Mouse (Mus musculus) myocyte (in vitro differentiated cells): ENCODE measurements around the gene Psmd1. TPM values are rescaled to one million over a fixed set of nuclear protein-coding genes. Genes with fewer than 3 reads are reported as not detected.

ENCODE experiments used
- H3K27me3 ChIP-seq: one replicate; pipeline ENCODE4 v1.6.1; 2011; ENCODE audit not compliant: control insufficient read depth, insufficient read depth, insufficient read length
- H3K36me3 ChIP-seq: one replicate; pipeline ENCODE4 v1.6.1; 2011; ENCODE audit not compliant: control insufficient read depth, insufficient read depth
- H3K4me2 ChIP-seq: one replicate; pipeline ENCODE4 v1.6.1; 2011; ENCODE audit warnings: low read depth, control low read depth
- H3K4me3 ChIP-seq: one replicate; pipeline ENCODE4 v1.5.1; 2011; ENCODE audit warnings: mild to moderate bottlenecking, control low read depth, moderate library complexity
- H3K79me2 ChIP-seq: one replicate; pipeline ENCODE4 v1.6.1; 2011; ENCODE audit not compliant: control insufficient read depth, insufficient read depth
- H3ac ChIP-seq: one replicate; pipeline ENCODE4 v1.6.1; 2011; ENCODE audit not compliant: control insufficient read depth, insufficient read length
- CEBPB ChIP-seq: IDR thresholded peaks from 2 replicates; pipeline ENCODE4 v1.6.1; 2011; ENCODE audit warnings: mild to moderate bottlenecking, moderate library complexity; ENCODE audit not compliant: poor library complexity, insufficient read depth, severe bottlenecking
- E2F4 ChIP-seq: IDR thresholded peaks from one replicate; pipeline ENCODE4 v1.6.1; 2011; ENCODE audit warnings: mild to moderate bottlenecking, control low read depth, moderate library complexity; ENCODE audit not compliant: insufficient read depth
- MAX ChIP-seq: IDR thresholded peaks from one replicate; pipeline ENCODE4 v1.6.1; 2011; ENCODE audit warnings: low read depth, mild to moderate bottlenecking, control low read depth
- MYOD1 ChIP-seq, 3 experiments: IDR thresholded peaks; one replicate each; pipeline ENCODE4 v1.6.1; 2011; ENCODE audit warnings: control low read depth in 2 of 3, low read depth in 2 of 3, mild to moderate bottlenecking in 2 of 3, moderate library complexity in 1 of 3; ENCODE audit not compliant: insufficient read length in 2 of 3, control insufficient read depth in 1 of 3
- MYOG ChIP-seq, 3 experiments: IDR thresholded peaks; one replicate each; pipeline ENCODE4 v1.6.1; 2011; ENCODE audit warnings: control low read depth in 2 of 3, low read depth in 2 of 3, mild to moderate bottlenecking in 2 of 3; ENCODE audit not compliant: insufficient read length in 2 of 3, control insufficient read depth in 1 of 3, insufficient read depth in 1 of 3
- POLR2A ChIP-seq: IDR thresholded peaks from one replicate; pipeline ENCODE4 v1.6.1; 2011; ENCODE audit warnings: low read depth, mild to moderate bottlenecking, control low read depth, moderate library complexity; ENCODE audit not compliant: insufficient read length
- POLR2AphosphoS2 ChIP-seq: IDR thresholded peaks from one replicate; pipeline ENCODE4 v1.6.1; 2011; ENCODE audit warnings: low read depth, control low read depth; ENCODE audit not compliant: insufficient read length
- REST ChIP-seq: IDR thresholded peaks from one replicate; pipeline ENCODE4 v1.6.1; 2011; ENCODE audit warnings: mild to moderate bottlenecking, control low read depth, moderate library complexity; ENCODE audit not compliant: insufficient read depth, insufficient read length
- SRF ChIP-seq: IDR thresholded peaks from one replicate; pipeline ENCODE4 v1.6.1; 2011; ENCODE audit warnings: low read depth; ENCODE audit not compliant: control insufficient read depth, insufficient read length
- TCF12 ChIP-seq: IDR thresholded peaks from one replicate; pipeline ENCODE4 v1.6.1; 2011; ENCODE audit warnings: mild to moderate bottlenecking, control low read depth; ENCODE audit not compliant: poor library complexity, insufficient read depth, severe bottlenecking
- TCF3 ChIP-seq: IDR thresholded peaks from one replicate; pipeline ENCODE4 v1.6.1; 2011; ENCODE audit warnings: low read depth, control low read depth; ENCODE audit not compliant: insufficient read length
- USF1 ChIP-seq: IDR thresholded peaks from one replicate; pipeline ENCODE4 v1.6.1; 2011; ENCODE audit warnings: low read depth, mild to moderate bottlenecking, control low read depth, moderate library complexity
- polyA plus RNA-seq: library from polyadenylated mRNA; unstranded; fragments of >200 nt; fragmentation: generic; extraction: Trizol; gene quantifications from one replicate; pipeline ENCODE4 v1.2.1, GENCODE M21; 2012; ENCODE audit warnings: missing spikeins

The Psmd1 gene
- polyA plus RNA-seq, 1 experiment = 97.2 TPM

- no peak overlapping the region for H3K4me2 ChIP-seq
- H3K36me3 ChIP-seq = peaks cover 4% of the 10 kb centered on the region
- no peak for TF ChIP-seq TCF12
- no peak for TF ChIP-seq E2F4
- no peak for TF ChIP-seq REST
- TF ChIP-seq SRF = no peak
- no peak for TF ChIP-seq TCF3
- TF ChIP-seq CEBPB = no peak
- TF ChIP-seq MYOD1 (IDR thresholded peaks at IDR 0.05; ENCODE audit: control insufficient read depth in 1 of 3, insufficient read length in 2 of 3, low read depth in 2 of 3) = no peak
- H3ac ChIP-seq = no peak overlapping the region
- H3K79me2 ChIP-seq = no peaks in the 10 kb centered on the region
- H3K27me3 ChIP-seq = no peaks in the 10 kb centered on the region
- no peak overlapping the region for H3K4me3 ChIP-seq
Measured at GRCm38 (mm10) chr1:86160479-86160878, 96.3 kb downstream of the Psmd1 start.

- no peaks in the 10 kb centered on the region for H3K79me2 ChIP-seq
- H3K4me3 ChIP-seq = no peak overlapping the region
- H3ac ChIP-seq = no peak overlapping the region
- no peak overlapping the region for H3K4me2 ChIP-seq
- H3K36me3 ChIP-seq = peaks cover 4% of the 10 kb centered on the region
- H3K27me3 ChIP-seq = no peaks in the 10 kb centered on the region
- no peak for TF ChIP-seq POLR2A
- TF ChIP-seq MYOG (IDR thresholded peaks at IDR 0.05; ENCODE audit: control insufficient read depth in 1 of 3, insufficient read depth in 1 of 3, insufficient read length in 2 of 3, low read depth in 2 of 3) = no peak
- no peak for TF ChIP-seq E2F4
- TF ChIP-seq MAX = no peak
- no peak for TF ChIP-seq CEBPB
- TF ChIP-seq MYOD1 (IDR thresholded peaks at IDR 0.05; ENCODE audit: control insufficient read depth in 1 of 3, insufficient read length in 2 of 3, low read depth in 2 of 3) = no peak
- no peak for TF ChIP-seq USF1
- TF ChIP-seq POLR2AphosphoS2 = no peak
- no peak for TF ChIP-seq TCF12
- TF ChIP-seq REST = no peak
- no peak for TF ChIP-seq SRF
- TF ChIP-seq TCF3 = no peak
Measured at GRCm38 (mm10) chr1:86161061-86161460, 96.9 kb downstream of the Psmd1 start.

- no peak overlapping the region for H3ac ChIP-seq
- no peaks in the 10 kb centered on the region for H3K79me2 ChIP-seq
- H3K27me3 ChIP-seq = no peaks in the 10 kb centered on the region
- no peak for TF ChIP-seq CEBPB
- no peak for TF ChIP-seq REST
- no peak for TF ChIP-seq MAX
- TF ChIP-seq USF1 = no peak
- TF ChIP-seq MYOG (IDR thresholded peaks at IDR 0.05; ENCODE audit: control insufficient read depth in 1 of 3, insufficient read depth in 1 of 3, insufficient read length in 2 of 3, low read depth in 2 of 3) = no peak
- no peak for TF ChIP-seq POLR2AphosphoS2
- TF ChIP-seq POLR2A = no peak
- no peak for TF ChIP-seq SRF
- no peak for TF ChIP-seq MYOD1 (IDR thresholded peaks at IDR 0.05; ENCODE audit: control insufficient read depth in 1 of 3, insufficient read length in 2 of 3, low read depth in 2 of 3)
- TF ChIP-seq E2F4 = no peak
- TF ChIP-seq TCF12 = no peak
- no peak for TF ChIP-seq TCF3
- no peak overlapping the region for H3K4me3 ChIP-seq
- H3K36me3 ChIP-seq = peaks cover 8% of the 10 kb centered on the region
- H3K4me2 ChIP-seq = no peak overlapping the region
Measured at GRCm38 (mm10) chr1:86174602-86175001, 110.4 kb downstream of the Psmd1 start.

- Histone ChIP-seq H3ac (no peak overlapping the region), H3K27me3 (no peaks in the 10 kb centered on the region), H3K4me3 (no peak overlapping the region), H3K79me2 (no peaks in the 10 kb centered on the region), H3K36me3 (peaks cover 8% of the 10 kb centered on the region), H3K4me2 (no peak overlapping the region)
- no peak for TF ChIP-seq SRF
- no peak for TF ChIP-seq REST
- TF ChIP-seq TCF3 = no peak
- no peak for TF ChIP-seq MYOG (IDR thresholded peaks at IDR 0.05; ENCODE audit: control insufficient read depth in 1 of 3, insufficient read depth in 1 of 3, insufficient read length in 2 of 3, low read depth in 2 of 3)
- TF ChIP-seq CEBPB = no peak
- no peak for TF ChIP-seq TCF12
- no peak for TF ChIP-seq MYOD1 (IDR thresholded peaks at IDR 0.05; ENCODE audit: control insufficient read depth in 1 of 3, insufficient read length in 2 of 3, low read depth in 2 of 3)
- no peak for TF ChIP-seq POLR2AphosphoS2
Measured at GRCm38 (mm10) chr1:86176066-86176465, 111.9 kb downstream of the Psmd1 start.

GRCm38 (mm10) chr1:86178462-86179253 lies 114.5 kb downstream of the Psmd1 start:
- peaks cover 8% of the 10 kb centered on the region for H3K36me3 ChIP-seq
- H3K4me3 ChIP-seq = no peak overlapping the region
- no peak for TF ChIP-seq POLR2A
- no peak for TF ChIP-seq SRF
- no peak for TF ChIP-seq TCF12
- TF ChIP-seq MYOG (IDR thresholded peaks at IDR 0.05; ENCODE audit: control insufficient read depth in 1 of 3, insufficient read depth in 1 of 3, insufficient read length in 2 of 3, low read depth in 2 of 3) = no peak
- TF ChIP-seq TCF3 = no peak
- TF ChIP-seq MYOD1 (IDR thresholded peaks at IDR 0.05; ENCODE audit: control insufficient read depth in 1 of 3, insufficient read length in 2 of 3, low read depth in 2 of 3) = no peak
- no peak for TF ChIP-seq REST
- no peak for TF ChIP-seq E2F4
- TF ChIP-seq POLR2AphosphoS2 = no peak
- TF ChIP-seq CEBPB = no peak
- no peak for TF ChIP-seq MAX
- TF ChIP-seq USF1 = no peak
- no peak overlapping the region for H3ac ChIP-seq
- no peak overlapping the region for H3K4me2 ChIP-seq
- no peaks in the 10 kb centered on the region for H3K27me3 ChIP-seq
- no peaks in the 10 kb centered on the region for H3K79me2 ChIP-seq
